Mouse (Mus musculus) C2C12 (cell line): ENCODE results near the gene Gm14305. TPM values are rescaled to one million over a fixed set of nuclear protein-coding genes. Genes with fewer than 3 reads are reported as not detected.
"Not testable (repeated sequence)": the region's sequence is repeated elsewhere in the genome, so short reads cannot be mapped to it uniquely, and the experiment has no call there.

Source experiments
- H3K27me3 ChIP-seq: one replicate; pipeline ENCODE4 v1.6.1; 2011; ENCODE audit not compliant: control insufficient read depth, insufficient read depth, insufficient read length
- H3K36me3 ChIP-seq: one replicate; pipeline ENCODE4 v1.6.1; 2011; ENCODE audit not compliant: control insufficient read depth, insufficient read depth
- H3K4me3 ChIP-seq: one replicate; pipeline ENCODE4 v1.5.1; 2011; ENCODE audit warnings: mild to moderate bottlenecking, control low read depth; ENCODE audit not compliant: poor library complexity, insufficient read depth, severe bottlenecking
- H3K79me2 ChIP-seq: one replicate; pipeline ENCODE4 v1.6.1; 2011; ENCODE audit not compliant: control insufficient read depth, insufficient read depth
- H3K79me3 ChIP-seq: one replicate; pipeline ENCODE4 v1.6.1; 2011; ENCODE audit warnings: low read depth, control low read depth
- H3ac ChIP-seq: one replicate; pipeline ENCODE3; 2011; ENCODE audit warnings: low read depth; ENCODE audit not compliant: control insufficient read depth, insufficient read length
- long read RNA-seq, 2 experiments: library from polyadenylated mRNA; unstranded; transcript quantifications; one replicate each; pipeline ENCODE4 v2.0.0; 2019 to 2020
- polyA plus RNA-seq: library from polyadenylated mRNA; unstranded; fragments of >200 nt; fragmentation: generic; extraction: Trizol; gene quantifications from one replicate; pipeline ENCODE4 v1.2.1, GENCODE M21; 2012; ENCODE audit warnings: missing spikeins

Gm14305 gene
- 7.2 TPM for polyA plus RNA-seq
- long read RNA-seq, experiment 1, transcript Gm14305-201 (4 exons, 1,167 nt): major isoform, 17 of 22 reads
- long read RNA-seq, experiment 1, partial matches to known transcripts: 0 of 22 reads
- long read RNA-seq, experiment 1, other reads (novel, unspliced or antisense): 3 of 22 reads
- long read RNA-seq, experiment 2, transcript Gm14305-201 (4 exons, 1,167 nt): major isoform, 22 of 33 reads
- long read RNA-seq, experiment 2, partial matches to known transcripts: 1 of 33 reads
- long read RNA-seq, experiment 2, other reads (novel, unspliced or antisense): 6 of 33 reads

- not testable (repeated sequence) for H3K79me3 ChIP-seq, H3K36me3 ChIP-seq
Measured at GRCm38 (mm10) chr2:176708051-176708450, at the start of gene Gm14305. Gene Gm14305, plus strand, starts transcription at chr2:176708328.

GRCm38 (mm10) chr2:176670222-176670621 is 37.9 kb upstream of the Gm14305 start, which contains the start of gene Zfp973:
Gene Zfp973, plus strand, starts transcription at chr2:176670522.
- H3K79me2 ChIP-seq, H3K36me3 ChIP-seq, H3K27me3 ChIP-seq, H3K79me3 ChIP-seq, H3K4me3 ChIP-seq, H3ac ChIP-seq: not testable (repeated sequence)

More at GRCm38 (mm10) chr2:176708051-176708450, at the start of gene Gm14305:
- H3K4me3 ChIP-seq: peak within 1 kb of the TSS; percentile 38
- not testable (repeated sequence) for H3ac ChIP-seq, H3K27me3 ChIP-seq, H3K79me2 ChIP-seq

Other genes starting within 250 kb of the Gm14305 start
- 5.8 TPM for gene Gm14434, start 221.5 kb upstream of the Gm14305 start, polyA plus RNA-seq
- gene Zfp967, start 187.3 kb upstream of the Gm14305 start, polyA plus RNA-seq: not detected
- gene Gm14308, start 72.0 kb upstream of the Gm14305 start, polyA plus RNA-seq: 0.95 TPM
- 1.8 TPM for gene Zfp973, start 37.8 kb upstream of the Gm14305 start, polyA plus RNA-seq
- 7.5 TPM for gene Gm14295, start 90.3 kb downstream of the Gm14305 start, polyA plus RNA-seq
- not detected for gene Gm14408, start 122.8 kb downstream of the Gm14305 start, polyA plus RNA-seq
- gene Gm14296, start 219.5 kb downstream of the Gm14305 start, polyA plus RNA-seq: 3.8 TPM